Mouse (Mus musculus) thymus, adult 2 months (tissue): ENCODE data around the gene Urb1.

Source experiments
- CTCF ChIP-seq: fragments of 200-500 bp; IDR thresholded peaks from 2 replicates; pipeline ENCODE4 v1.5.1; 2012; ENCODE audit warnings: mild to moderate bottlenecking, control low read depth, low read length, moderate library complexity, borderline replicate concordance; ENCODE audit not compliant: control insufficient read depth, poor library complexity, insufficient read depth; ENCODE audit errors: extremely low read depth
- POLR2A ChIP-seq: fragments of 200-500 bp; IDR thresholded peaks from 2 replicates; pipeline ENCODE4 v1.6.1; 2012; ENCODE audit warnings: mild to moderate bottlenecking, low read length, control low read depth, moderate library complexity; ENCODE audit not compliant: control insufficient read depth, poor library complexity, insufficient read depth; ENCODE audit errors: extremely low read depth

DNA sequence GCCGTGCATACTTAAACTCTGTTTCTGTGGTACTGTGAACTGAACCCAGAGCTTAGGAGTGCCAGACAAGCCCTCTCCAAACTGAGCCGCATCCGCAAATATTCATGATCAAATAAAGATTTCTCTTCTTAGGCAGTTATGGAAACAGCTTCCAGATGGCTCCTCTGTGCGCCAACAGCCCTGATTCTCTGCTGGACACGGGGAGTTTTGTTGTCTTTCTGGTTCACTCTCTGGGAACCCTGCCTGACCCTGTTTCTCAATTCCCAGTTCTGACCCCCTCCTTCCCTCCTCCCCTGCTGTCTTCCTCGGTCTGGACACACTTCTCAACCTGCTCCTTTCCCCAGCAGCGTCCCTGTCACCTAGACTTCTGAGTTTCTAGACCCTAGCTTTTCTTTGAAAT is 12.8 kb upstream of the Urb1 start:
- no peak for TF ChIP-seq POLR2A
- no peak for TF ChIP-seq CTCF
